Mouse (Mus musculus) cortical plate, adult 2 months (tissue): ENCODE measurements at regions not wholly inside any gene's neighbourhood (a gene's known extent, or its start where the extent isn't known, plus 50 kb on each side); places are given as distances from the start of the nearest gene placed in this dataset.

ENCODE experiments used
- CTCF ChIP-seq: fragments of 200-500 bp; IDR thresholded peaks from 2 replicates; pipeline ENCODE4 v1.5.1; 2011; ENCODE audit warnings: mild to moderate bottlenecking, control low read depth, low read length; ENCODE audit not compliant: insufficient read depth; ENCODE audit errors: extremely low read depth
- POLR2A ChIP-seq: fragments of 200-500 bp; IDR thresholded peaks from 2 replicates; pipeline ENCODE4 v1.6.1; 2011; ENCODE audit warnings: mild to moderate bottlenecking, low read length, control low read depth; ENCODE audit not compliant: insufficient read depth; ENCODE audit errors: extremely low read depth

GRCm38 (mm10) chr16:49518844-49519243, 180.2 kb upstream of the Ift57 start:
- no peak for TF ChIP-seq CTCF
- no peak for TF ChIP-seq POLR2A
